Mouse (Mus musculus) heart, embryonic 13.5 days (tissue): ENCODE results near the gene Xpnpep3. TPM values are rescaled to one million over a fixed set of nuclear protein-coding genes. Genes with fewer than 3 reads are reported as not detected.
"Not testable (repeated sequence)": the region's sequence is repeated elsewhere in the genome, so short reads cannot be mapped to it uniquely, and the experiment has no call there.

Experiments
- ATAC-seq: fragments of 200-750 bp; cut with Nextera tagmentation; 2 replicates; pipeline ENCODE4 v1.8.0; 2017; ENCODE audit warnings: moderate TSS enrichment; ENCODE audit not compliant: insufficient number of reproducible peaks, low FRiP score, low TSS enrichment; ENCODE audit errors: extremely low read depth
- H3K27ac ChIP-seq: fragments of 300-500 bp; sonication (generic); replicated peaks from 2 replicates; pipeline ENCODE4 v1.5.1; 2015; ENCODE audit warnings: moderate library complexity, mild to moderate bottlenecking, inconsistent platforms
- H3K27me3 ChIP-seq: fragments of 300-500 bp; sonication (generic); replicated peaks from 2 replicates; pipeline ENCODE4 v1.6.1; 2015; ENCODE audit warnings: mild to moderate bottlenecking, inconsistent platforms
- H3K36me3 ChIP-seq: fragments of 300-500 bp; sonication (generic); 2 replicates; pipeline ENCODE4 v1.6.1; 2015; ENCODE audit warnings: mild to moderate bottlenecking, inconsistent platforms
- H3K4me1 ChIP-seq: fragments of 300-500 bp; sonication (generic); 2 replicates; pipeline ENCODE4 v1.6.1; 2015; ENCODE audit warnings: inconsistent platforms
- H3K4me2 ChIP-seq: fragments of 300-500 bp; sonication (generic); 2 replicates; pipeline ENCODE4 v1.6.1; 2015; ENCODE audit warnings: inconsistent platforms, mild to moderate bottlenecking, moderate library complexity
- H3K4me3 ChIP-seq: fragments of 300-500 bp; sonication (generic); 2 replicates; pipeline ENCODE4 v1.5.1; 2015; ENCODE audit warnings: moderate library complexity, mild to moderate bottlenecking, inconsistent platforms
- H3K9ac ChIP-seq: fragments of 300-500 bp; sonication (generic); 2 replicates; pipeline ENCODE4 v1.6.1; 2015; ENCODE audit warnings: inconsistent platforms, mild to moderate bottlenecking, moderate library complexity
- H3K9me3 ChIP-seq: fragments of 300-500 bp; sonication (generic); 2 replicates; pipeline ENCODE4 v1.6.1; 2016; ENCODE audit warnings: inconsistent platforms
- WGBS: fragments of 180-500 bp; shearing (Covaris S2); methylation state at CpG from one replicate; pipeline ENCODE4 v1.1.7; 2015; ENCODE audit warnings: mixed read lengths; 5-methylcytosine and 5-hydroxymethylcytosine counted together
- polyA plus RNA-seq: library from polyadenylated mRNA; unstranded; fragments of >200 nt; fragmentation: Nextera tagmentation; extraction: Ambion mirVana; gene quantifications from 2 replicates; pipeline ENCODE4 v1.2.1, GENCODE M21; 2015

Gene Xpnpep3
- polyA plus RNA-seq, 1 experiment from 2014 or later = 9.9 TPM

DNA sequence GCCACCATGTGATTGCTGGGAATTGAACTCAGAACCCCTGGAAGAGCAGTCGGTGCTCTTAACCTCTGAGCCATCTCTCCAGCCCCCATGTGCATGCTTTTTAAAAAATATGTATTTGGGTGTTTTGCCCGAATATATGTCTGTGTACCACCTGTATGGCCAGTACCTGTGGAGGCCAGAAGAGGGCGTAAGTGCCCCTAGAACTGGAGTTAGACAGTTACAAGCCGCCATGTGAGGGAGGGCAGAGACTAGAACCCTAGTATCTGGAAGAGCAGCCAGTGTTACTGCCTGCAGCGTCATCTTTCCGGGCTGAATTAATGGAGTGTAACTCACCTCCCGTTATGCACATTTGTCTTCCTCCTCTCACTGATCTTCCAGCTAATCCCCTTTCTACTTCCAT lies 61.6 kb downstream of the Xpnpep3 start:
- Histone ChIP-seq H3K9ac (no peak overlapping the region), H3K4me1 (peaks cover 5% of the 10 kb centered on the region), H3K4me2 (no peak overlapping the region), H3K27me3 (no peaks in the 10 kb centered on the region), H3K27ac (no peak overlapping the region), H3K4me3 (no peak overlapping the region), H3K9me3 (peaks cover 7% of the 10 kb centered on the region), H3K36me3 (peaks cover 16% of the 10 kb centered on the region)
- WGBS = 74% methylated on average over 7 of the region's 7 CpGs
- no peak for ATAC-seq

DNA sequence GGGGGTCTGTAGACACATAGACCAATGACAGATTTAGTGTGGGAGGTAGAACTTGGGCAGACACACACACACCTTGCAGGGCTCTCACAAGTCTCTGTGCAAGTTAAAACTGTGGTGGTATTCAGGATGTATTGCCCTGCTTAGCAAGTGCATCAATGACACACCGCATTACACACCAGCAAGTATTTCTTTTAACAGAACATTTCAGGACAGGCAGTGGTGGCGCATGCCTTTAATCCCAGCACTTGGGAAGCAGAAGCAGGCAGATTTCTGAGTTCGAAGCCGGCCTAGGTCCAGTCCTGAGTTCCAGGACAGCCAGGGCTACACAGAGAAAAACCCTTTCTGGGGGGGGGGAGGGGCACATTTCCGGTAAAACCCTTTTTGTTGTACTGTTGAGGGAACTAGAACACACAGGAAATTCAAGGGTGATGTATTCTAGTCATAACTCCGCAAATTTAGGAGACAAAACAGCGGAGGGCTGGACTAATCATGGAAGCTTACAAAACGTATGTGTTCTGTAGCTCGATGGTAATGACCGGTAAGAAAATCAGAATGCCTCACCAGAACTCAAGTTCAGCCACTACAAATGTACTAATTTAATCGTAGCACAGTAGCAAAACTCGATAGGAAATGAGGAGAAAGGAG lies 65.2 kb downstream of the Xpnpep3 start:
- Histone ChIP-seq H3K27me3 (no peaks in the 10 kb centered on the region), H3K4me1 (peaks cover 17% of the 10 kb centered on the region), H3K27ac (peak overlapping the region; percentile 89), H3K9me3 (peaks cover 7% of the 10 kb centered on the region), H3K4me2 (peak overlapping the region; percentile 68), H3K36me3 (peaks cover 27% of the 10 kb centered on the region), H3K9ac (peak overlapping the region; percentile 81), H3K4me3 (peak overlapping the region; percentile 79)
- ATAC-seq = no peak
- 73% methylated on average over 12 of the region's 12 CpGs for WGBS

DNA sequence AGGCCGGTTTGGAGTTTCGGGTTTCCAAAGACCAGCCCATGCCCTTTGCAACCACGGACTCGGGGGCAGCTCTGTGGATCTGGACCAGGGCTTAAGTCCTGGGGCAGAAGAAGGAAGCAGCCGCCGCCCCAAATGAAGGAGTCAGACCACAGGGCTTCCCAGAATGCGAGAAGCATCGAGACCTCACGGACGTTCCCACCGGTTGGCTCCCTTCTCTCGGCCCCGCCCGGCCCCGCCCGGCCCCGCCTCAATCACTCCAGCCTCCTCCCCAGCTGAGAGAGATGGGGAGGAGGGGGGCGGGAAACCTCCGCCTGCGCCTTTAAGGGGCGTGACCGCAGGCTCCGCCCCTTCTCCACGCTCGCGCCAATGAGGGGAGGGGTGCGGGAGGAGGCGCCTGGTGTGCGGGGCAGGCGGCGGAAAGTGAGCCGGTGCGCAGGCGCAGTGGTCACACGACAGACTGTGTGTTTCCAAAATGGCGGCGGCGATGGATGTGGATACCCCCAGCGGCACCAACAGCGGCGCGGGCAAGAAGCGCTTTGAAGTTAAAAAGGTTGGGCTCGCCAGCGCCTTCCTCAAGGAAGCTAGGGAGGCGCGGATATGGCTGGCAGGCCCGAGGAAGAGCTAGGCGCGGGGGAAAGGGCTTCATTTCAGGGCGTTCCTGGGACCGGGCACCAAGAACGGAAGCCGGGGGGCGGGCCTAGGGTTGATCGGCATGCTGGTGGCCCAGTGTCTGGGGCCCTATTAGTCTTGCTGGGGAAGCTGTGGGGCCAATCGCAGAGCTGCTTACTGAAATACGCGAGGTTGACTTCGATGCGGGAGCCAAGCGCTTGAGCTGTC lies 66.2 kb downstream of the Xpnpep3 start, which contains the start of gene Rbx1:
Gene Rbx1 (plus strand): TSS at position 396 of the 837 bp plus-strand sequence.
- Histone ChIP-seq H3K27ac (peak within 1 kb of the TSS; percentile 89), H3K9me3 (peaks cover 7% of the 10 kb centered on the region), H3K27me3 (no peaks in the 10 kb centered on the region), H3K4me1 (peaks cover 17% of the 10 kb centered on the region), H3K9ac (peak within 1 kb of the TSS; percentile 89), H3K4me2 (peak within 1 kb of the TSS; percentile 79), H3K36me3 (peaks cover 33% of the 10 kb centered on the region), H3K4me3 (peak within 1 kb of the TSS; percentile 79)
- ATAC-seq = peak; percentile 96
- WGBS = 0% methylated on average over 59 of the region's 62 CpGs

DNA sequence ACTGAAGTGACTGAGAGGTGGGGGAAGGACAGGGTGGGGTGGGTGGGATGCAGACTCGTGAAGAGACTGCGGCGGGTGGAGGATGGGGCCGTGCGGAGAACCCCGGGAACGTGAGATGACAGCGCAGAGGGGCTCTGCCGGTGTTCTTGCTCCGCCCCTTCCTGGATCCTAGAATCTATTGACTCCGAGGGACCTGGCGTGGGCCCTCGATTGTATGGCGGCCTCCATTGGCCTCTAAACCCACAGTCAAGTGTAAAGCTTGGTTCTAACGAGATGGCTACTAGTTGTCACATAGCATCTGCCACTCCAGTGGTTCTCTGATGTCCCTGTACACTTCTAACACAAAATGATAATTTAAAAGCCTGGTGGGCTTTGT lies 66.8 kb downstream of the Xpnpep3 start:
- ATAC-seq = peak; percentile 39; the same call in 1 of the 2 replicates
- Histone ChIP-seq H3K4me1 (peaks cover 17% of the 10 kb centered on the region), H3K4me2 (peak overlapping the region; percentile 79), H3K9ac (peak overlapping the region; percentile 89), H3K36me3 (peaks cover 39% of the 10 kb centered on the region), H3K4me3 (peak overlapping the region; percentile 79), H3K27me3 (no peaks in the 10 kb centered on the region), H3K27ac (peak overlapping the region; percentile 88), H3K9me3 (peaks cover 7% of the 10 kb centered on the region)
- WGBS = 0% methylated on average over 15 of the region's 15 CpGs

DNA sequence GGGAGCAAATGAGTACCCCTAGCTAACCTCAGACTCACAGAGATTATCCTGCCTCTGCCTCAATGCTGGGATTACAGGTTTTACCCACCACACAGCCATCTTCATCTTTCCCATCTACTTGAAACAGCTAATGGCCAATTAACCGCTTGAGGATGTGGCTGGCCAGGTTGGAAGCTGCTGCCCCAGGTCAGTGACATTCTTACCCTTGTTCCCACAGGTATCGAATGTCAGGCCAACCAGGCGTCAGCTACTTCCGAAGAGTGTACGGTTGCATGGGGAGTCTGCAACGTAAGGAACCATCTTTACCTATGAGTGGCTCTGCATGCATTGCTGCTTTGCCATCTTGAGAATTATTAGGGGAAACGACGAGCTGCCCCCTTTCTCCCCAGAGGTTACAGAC lies 70.8 kb downstream of the Xpnpep3 start:
- Histone ChIP-seq H3K4me2 (no peak overlapping the region), H3K36me3 (peaks cover 72% of the 10 kb centered on the region), H3K4me1 (peaks cover 12% of the 10 kb centered on the region), H3K9ac (no peak overlapping the region), H3K4me3 (no peak overlapping the region), H3K9me3 (no peaks in the 10 kb centered on the region), H3K27ac (no peak overlapping the region), H3K27me3 (no peaks in the 10 kb centered on the region)
- ATAC-seq = no peak
- WGBS = 83% methylated on average over 8 of the region's 8 CpGs

DNA sequence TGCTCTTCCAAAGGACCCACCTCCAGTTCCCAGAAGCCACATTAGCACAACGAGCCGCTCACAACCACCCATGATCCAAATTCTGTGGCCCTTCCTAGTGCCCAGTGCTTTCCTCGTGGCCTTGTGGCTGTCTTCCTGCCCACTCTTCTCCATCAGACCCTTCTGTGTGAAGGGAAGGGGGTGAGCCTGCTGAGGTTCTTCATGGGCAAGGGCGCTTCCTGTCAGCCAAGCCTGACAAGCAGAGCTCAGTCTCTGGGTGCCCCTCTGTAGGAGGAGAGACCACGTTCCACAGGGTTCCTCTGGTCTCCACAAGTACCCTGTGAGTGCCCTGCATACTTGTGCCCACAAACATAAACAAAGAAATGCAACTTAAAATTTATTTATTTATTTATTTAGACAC lies 72.3 kb downstream of the Xpnpep3 start:
- ATAC-seq = no peak
- no peak overlapping the region for H3K4me3 ChIP-seq
- no peaks in the 10 kb centered on the region for H3K27me3 ChIP-seq
- no peaks in the 10 kb centered on the region for H3K9me3 ChIP-seq
- peaks cover 76% of the 10 kb centered on the region for H3K36me3 ChIP-seq
- H3K4me2 ChIP-seq = no peak overlapping the region
- peaks cover 14% of the 10 kb centered on the region for H3K4me1 ChIP-seq
- 90% methylated on average over 5 of the region's 5 CpGs for WGBS
- no peak overlapping the region for H3K27ac ChIP-seq
- no peak overlapping the region for H3K9ac ChIP-seq

DNA sequence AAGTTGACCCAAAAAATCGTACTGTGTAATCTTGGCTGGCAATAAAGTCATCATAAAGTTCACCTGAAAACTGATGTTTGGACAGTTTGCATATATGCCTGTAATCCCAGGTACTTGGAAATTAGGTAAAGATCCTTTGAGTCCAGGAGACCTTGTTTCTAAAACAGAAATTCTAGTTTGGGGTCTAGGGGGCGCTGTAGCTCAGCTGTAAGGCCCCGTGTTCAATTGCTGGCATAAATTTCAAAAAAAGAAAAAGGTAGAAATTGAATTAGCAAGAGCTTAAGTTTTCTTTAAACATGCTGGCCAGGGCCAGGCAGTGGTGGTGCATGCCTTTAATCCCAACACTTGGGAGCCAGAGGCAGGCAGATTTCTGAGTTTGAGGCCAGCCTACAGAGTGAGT lies 75.7 kb downstream of the Xpnpep3 start:
- Histone ChIP-seq H3K9me3 (no peaks in the 10 kb centered on the region), H3K9ac (no peak overlapping the region), H3K4me1 (peaks cover 5% of the 10 kb centered on the region), H3K27ac (no peak overlapping the region), H3K36me3 (peaks cover 55% of the 10 kb centered on the region), H3K4me2 (no peak overlapping the region), H3K4me3 (no peak overlapping the region), H3K27me3 (no peaks in the 10 kb centered on the region; the same call in 1 of the 2 replicates)
- 36% methylated on average over 3 of the region's 3 CpGs for WGBS
- ATAC-seq = no peak

DNA sequence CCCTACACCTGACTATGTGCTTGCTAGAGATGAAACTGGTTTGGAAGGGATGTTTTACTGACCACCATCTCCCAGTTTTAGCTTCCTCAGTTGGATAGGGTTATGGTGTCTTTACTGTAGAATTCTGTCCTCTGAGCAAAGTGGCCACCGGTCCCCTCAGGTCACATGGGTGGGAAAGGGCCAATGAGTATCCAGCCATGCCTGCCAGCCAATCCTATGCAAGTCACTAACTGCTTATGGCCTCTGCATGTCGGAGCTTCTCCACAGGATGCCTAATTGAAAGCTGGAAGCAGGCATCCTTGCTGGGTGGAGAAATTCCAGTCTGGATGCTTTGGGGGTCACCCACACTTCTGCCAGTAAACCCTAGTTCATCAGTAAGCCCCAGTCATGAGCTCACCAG lies 76.7 kb downstream of the Xpnpep3 start:
- Histone ChIP-seq H3K9ac (peak overlapping the region; percentile 34; the same call in 1 of the 2 replicates), H3K4me3 (no peak overlapping the region), H3K9me3 (no peaks in the 10 kb centered on the region), H3K27ac (no peak overlapping the region), H3K36me3 (peaks cover 46% of the 10 kb centered on the region), H3K27me3 (no peaks in the 10 kb centered on the region; the same call in 1 of the 2 replicates), H3K4me1 (peaks cover 12% of the 10 kb centered on the region), H3K4me2 (peak overlapping the region; percentile 44)
- no peak for ATAC-seq
- WGBS = 4% methylated on average over 2 of the region's 2 CpGs

DNA sequence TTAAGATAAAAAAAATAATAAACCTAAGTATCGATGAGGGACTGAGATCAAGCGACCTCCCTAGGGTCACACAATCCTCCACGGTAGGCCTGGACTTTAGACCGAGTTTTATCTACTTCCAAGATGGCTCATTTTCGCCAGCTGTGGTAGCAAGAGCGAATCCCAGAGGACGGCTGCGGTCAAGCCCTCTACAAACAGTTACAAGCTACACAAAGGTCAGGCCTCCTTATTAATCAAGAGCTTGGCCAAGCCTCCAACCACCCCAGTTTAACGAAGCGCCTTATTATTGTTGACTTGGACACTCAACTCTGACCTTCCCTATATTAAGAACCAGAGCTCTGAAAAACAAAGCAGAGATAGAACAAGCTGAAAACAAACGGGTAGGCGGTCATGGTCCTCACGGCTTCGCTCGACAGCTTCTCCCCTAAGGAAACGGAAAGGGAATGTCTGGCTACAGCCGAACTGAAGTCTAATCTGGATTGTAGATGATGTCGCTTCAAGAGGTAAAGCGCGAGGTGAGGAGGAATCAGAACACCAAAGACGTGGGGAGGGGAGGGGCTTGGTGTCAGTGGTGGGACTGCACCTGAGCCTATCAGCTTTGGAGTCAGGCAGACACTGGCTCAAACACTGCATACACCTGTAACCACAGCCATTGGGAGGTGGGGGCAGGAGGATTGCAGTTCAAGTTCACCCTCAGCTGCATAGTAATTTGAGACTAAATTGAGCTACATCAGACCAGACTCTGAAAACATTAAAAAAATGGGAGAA lies 79.7 kb downstream of the Xpnpep3 start:
- ATAC-seq = no peak
- WGBS = 59% methylated on average over 21 of the region's 21 CpGs
- no peak overlapping the region for H3K27ac ChIP-seq

DNA sequence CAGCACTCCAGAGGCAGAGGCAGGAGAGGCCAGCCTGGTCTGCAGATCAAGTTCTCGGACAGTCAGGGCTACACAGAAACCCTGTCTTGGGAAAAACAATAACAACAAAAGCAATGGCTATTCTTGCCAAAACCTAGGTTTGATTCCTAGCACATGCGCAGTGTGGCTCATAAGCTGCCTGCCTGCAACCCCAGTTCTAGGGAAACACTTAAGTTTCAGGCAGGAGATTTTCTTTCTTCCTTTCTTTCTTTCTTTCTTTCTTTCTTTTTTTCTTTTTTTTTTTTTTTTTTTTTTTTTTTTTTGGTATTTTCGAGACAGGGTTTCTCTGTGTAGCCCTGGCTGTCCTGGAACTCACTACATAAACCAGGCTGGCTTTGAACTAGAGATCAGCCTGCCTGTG lies 80.3 kb downstream of the Xpnpep3 start:
- peaks cover 12% of the 10 kb centered on the region for H3K4me1 ChIP-seq
- H3K4me2 ChIP-seq, H3K9ac ChIP-seq, H3K27me3 ChIP-seq, ATAC-seq, H3K4me3 ChIP-seq, H3K36me3 ChIP-seq, H3K27ac ChIP-seq, H3K9me3 ChIP-seq: not testable (repeated sequence)
- 67% methylated on average over 3 of the region's 3 CpGs for WGBS

More for the DNA sequence above, 79.7 kb downstream of the Xpnpep3 start:
- no peaks in the 10 kb centered on the region; the same call in 1 of the 2 replicates for H3K27me3 ChIP-seq
- no peak overlapping the region for H3K9ac ChIP-seq
- peaks cover 15% of the 10 kb centered on the region for H3K36me3 ChIP-seq
- no peak overlapping the region for H3K4me3 ChIP-seq
- no peak overlapping the region for H3K4me2 ChIP-seq
- peaks cover 12% of the 10 kb centered on the region for H3K4me1 ChIP-seq
- no peaks in the 10 kb centered on the region for H3K9me3 ChIP-seq

DNA sequence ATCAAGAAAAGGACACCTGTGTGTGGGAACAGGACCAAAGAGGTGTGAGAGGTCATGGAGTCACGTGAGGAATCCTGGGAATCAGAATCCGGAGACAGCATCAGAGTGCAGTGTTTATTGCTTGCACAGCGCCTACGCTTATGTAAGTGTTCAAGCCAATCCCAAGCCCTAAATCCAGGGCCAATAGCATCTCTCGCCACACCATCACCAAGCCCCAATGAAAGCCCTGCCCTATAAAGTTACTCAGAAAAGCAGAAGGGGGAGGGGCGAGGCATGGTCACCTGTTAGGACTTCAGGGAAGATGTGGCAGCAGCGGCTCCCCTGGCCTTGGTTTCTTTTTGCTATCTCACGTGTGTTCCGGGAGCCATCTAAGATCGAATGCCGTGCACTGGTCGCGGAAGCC lies 81.0 kb downstream of the Xpnpep3 start:
- H3K36me3 ChIP-seq = peaks cover 2% of the 10 kb centered on the region
- peaks cover 12% of the 10 kb centered on the region for H3K4me1 ChIP-seq
- peak overlapping the region; percentile 46 for H3K4me3 ChIP-seq
- H3K9me3 ChIP-seq = no peaks in the 10 kb centered on the region
- H3K9ac ChIP-seq = peak overlapping the region; percentile 60
- ATAC-seq = no peak
- no peak overlapping the region for H3K27ac ChIP-seq
- peak overlapping the region; percentile 66 for H3K4me2 ChIP-seq
- 16% methylated on average over 13 of the region's 13 CpGs for WGBS
- H3K27me3 ChIP-seq = no peaks in the 10 kb centered on the region; the same call in 1 of the 2 replicates
